Mouse (Mus musculus) retina, embryonic 14.5 days (tissue): ENCODE results near the gene Cstf1.
A peak's percentile ranks its signal among the peaks of the same experiment; 100 is the strongest.

Source experiments
- DNase-seq: peaks from one replicate; pipeline ENCODE4 v3.0.0-alpha.2; 2015; ENCODE audit warnings: low spot score

Cstf1 gene

DNA sequence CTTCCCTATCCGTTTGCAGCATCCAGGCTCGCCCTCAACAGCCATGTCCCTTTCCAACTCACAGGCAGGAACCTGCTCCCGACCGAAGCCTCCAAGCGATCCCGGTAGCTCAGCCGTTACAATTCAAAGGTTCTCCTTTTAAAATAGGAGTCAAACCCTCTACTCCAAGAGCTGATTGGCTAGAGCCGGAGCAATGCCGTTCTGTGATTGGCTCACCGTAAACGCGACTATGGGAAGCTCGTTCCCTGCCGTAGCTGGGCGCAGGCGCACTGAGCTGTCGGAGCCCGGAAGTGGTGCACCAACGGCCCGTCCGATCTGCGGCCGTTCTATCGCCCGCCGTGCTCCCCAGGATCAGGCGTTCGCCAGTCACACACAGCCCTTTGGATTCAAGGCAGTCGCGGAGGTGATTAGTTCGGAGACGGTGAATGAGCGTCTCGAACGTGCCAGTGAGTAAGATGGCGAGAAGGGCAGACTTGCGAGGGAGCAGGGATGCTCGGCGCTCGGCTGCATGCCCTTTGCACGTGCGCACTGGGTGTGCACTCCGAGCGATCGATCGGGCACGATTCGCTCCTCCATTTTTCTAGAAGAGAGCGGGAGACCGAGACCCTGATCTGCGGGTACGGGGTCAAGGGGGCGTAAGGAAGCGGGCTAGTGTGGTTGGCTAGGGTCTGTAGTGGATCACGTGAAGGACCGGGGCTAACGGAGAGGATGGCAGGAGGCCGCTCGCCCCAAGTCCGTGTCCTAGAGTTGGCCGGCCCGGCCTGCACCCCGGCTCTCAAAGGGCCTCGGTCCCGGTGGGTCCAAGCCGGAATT, at the start of gene Cstf1, which contains the start of gene Aurka:
Cstf1 (plus strand) TSS at position 271 of the 813 bp plus-strand sequence.
Aurka (minus strand) TSS at position 125 of the 813 bp plus-strand sequence.
- peak; percentile 97 for DNase-seq

GRCm38 (mm10) chr2:172320878-172321277, 49.6 kb upstream of the Cstf1 start:
- DNase-seq = peak; percentile 76

DNA sequence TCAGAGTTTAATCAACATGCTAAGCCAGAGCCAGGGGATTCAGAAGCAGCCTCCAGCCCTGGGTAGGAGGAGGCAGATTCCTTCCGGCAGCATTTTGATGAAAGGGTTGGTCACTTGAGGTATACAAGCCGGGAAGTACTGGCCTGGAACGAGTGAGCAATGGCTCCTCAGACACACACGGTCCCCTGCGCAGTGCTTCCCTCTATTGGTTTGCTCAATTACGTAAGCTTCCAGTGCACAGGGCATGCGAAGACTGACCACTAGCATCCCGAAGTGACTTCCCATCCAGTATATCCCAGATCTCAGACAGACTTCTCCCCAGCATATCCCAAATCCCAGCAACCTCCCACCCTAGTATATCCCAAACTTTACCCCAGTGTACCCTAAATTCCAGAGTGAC, 42.2 kb upstream of the Cstf1 start:
- DNase-seq = no peak

- DNase-seq = peak; percentile 90
These were observed 41.3 kb upstream of the Cstf1 start for GRCm38 (mm10) chr2:172329179-172329578.

- no peak for DNase-seq
These were observed 32.1 kb upstream of the Cstf1 start for GRCm38 (mm10) chr2:172338206-172338942.

GRCm38 (mm10) chr2:172340936-172341335, 29.5 kb upstream of the Cstf1 start:
- no peak for DNase-seq

- DNase-seq = no peak
These were observed 28.9 kb upstream of the Cstf1 start for GRCm38 (mm10) chr2:172341606-172342005.

DNA sequence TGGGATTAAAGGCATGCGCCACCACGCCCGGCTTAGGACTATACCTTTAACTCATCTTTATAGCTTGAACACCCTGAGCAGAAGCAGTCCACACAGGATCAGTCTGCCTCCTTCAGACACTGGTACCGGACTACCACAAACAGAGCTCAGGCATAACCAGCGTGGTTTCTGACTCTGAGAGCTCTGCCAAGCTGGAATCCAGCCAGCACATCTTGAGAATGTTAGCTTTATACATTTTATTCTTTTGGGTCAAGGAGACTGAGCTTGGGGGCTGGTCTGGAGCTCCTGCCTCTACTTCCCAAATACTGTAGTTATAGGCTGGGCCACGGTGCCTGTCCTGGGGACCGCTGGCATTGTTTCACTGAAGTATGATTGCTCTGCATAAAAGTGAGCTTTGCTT, 26.7 kb upstream of the Cstf1 start:
- no peak for DNase-seq

DNA sequence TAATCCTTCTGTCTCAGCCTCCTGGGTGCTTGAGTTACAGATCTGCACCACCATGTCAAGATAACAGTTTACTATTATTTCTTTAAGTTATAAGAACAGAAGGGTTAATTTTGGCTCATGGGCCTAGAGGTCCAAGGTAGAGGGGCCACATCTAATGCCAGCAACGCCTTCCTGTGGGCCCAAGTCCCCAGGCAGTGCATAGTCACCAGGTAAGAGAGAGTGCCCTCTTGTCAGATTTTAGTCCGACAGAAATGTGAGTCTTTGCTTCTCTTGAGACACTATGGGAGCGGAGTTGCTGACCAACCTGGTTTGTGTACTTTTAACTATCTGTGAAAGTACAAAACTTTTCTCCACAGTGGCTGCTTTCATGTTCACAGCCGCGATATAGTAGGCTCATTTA, 25.8 kb upstream of the Cstf1 start:
- no peak for DNase-seq

DNA sequence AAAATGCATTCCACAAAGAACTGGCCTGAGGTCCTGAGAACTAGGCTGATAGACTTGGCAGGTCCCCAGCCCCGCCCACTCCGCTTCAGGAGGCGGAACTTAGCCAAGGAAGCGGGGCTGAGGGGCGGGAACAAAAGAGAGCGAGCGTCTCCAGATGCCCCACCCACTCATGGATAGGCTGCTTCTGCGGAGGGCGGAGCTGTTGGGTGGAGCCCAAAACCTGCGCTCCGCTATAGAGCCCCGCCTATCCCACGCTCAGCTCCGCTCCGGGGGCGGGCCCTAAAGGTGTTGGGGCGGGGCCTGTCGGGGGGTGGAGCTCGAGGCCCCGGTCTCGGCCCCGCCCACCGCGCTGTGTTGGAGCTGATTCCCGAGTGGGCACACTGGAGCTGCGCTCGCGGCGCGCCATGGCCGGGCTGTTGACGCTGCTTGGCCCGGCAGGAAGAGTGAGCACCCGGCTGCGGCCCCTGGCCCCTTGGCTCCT, 25.2 kb upstream of the Cstf1 start, which contains the start of gene Fam210b:
Fam210b (plus strand) TSS at position 308 of the 481 bp plus-strand sequence.
- DNase-seq = peak; percentile 98

- DNase-seq = no peak
These were observed 24.2 kb upstream of the Cstf1 start for GRCm38 (mm10) chr2:172346034-172346929.

DNA sequence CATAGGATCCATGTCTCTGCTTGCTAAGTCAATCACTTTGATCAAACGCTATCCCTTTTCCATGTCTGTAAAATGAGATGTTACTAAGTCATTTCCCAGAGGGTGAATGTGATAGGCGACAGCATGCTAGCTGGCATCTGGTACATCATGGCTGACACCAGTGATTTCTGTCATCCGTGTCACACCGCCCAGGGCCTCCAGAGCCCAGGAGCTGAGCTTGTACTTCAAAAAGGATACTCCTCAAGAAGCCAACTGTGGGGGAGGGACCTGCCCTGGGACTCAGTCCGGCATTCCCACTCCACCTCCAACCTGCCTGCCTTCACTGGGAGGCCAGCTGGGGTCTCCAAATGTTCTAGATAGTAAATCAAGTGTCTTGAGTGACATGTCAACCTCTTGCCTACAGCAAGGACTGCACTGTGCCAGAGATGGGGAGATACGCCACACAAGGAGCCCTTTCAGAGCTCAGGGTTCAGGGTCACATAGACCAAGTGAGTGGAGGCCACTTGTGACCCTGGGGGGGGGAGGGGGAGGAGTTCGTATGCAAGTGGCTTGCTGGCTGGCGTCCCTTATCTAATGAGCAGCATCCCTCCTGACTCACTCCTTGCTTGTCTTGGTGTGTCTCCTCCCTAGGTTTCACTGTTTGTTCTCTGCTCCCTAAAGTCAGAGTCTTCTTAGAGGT, 23.4 kb upstream of the Cstf1 start:
- DNase-seq = no peak

- DNase-seq = no peak
These were observed 22.1 kb upstream of the Cstf1 start for GRCm38 (mm10) chr2:172348297-172348950.

- DNase-seq = no peak
These were observed 20.7 kb upstream of the Cstf1 start for GRCm38 (mm10) chr2:172349776-172350175.

DNA sequence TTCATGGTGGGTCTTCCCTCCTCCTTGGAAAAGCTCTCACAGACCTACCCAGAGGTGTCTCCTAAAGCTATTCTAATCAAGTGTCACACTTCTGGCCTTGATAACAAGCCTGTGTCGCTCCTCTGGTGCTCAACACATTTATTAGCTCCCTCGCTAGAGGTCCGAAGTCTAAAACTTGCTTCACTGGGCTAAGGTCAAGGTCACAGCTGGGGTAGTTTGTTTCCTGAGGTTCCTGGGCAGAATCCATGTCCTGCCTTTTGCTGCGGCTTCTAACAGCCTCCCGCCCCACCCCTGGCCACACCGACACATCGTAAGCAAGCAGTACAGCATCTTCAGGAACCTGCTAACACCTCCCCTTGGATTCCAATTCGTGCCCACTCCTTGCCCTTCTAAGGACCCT, 19.7 kb upstream of the Cstf1 start:
- no peak for DNase-seq

- DNase-seq = peak; percentile 74
These were observed 17.3 kb upstream of the Cstf1 start for GRCm38 (mm10) chr2:172353218-172353617.

DNA sequence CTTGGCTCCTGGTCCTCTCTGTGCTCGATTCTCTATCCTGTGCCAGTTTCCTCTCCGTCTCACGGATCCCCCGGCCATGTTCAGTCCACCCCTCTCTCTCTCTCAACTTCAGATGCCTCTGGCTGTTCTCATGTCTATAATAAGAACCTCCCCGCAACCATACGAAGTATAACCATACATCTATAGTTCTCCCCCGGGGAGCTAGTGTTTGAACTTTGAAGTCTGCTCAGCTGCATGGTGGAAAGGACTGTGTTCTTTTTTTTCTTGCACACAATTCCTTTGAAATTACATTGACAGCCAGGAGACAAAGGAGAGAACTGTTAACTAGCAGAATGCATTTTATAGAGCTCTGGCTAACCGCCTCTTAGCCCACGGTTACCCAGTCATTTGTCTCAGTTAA, 15.7 kb upstream of the Cstf1 start:
- DNase-seq = no peak

DNA sequence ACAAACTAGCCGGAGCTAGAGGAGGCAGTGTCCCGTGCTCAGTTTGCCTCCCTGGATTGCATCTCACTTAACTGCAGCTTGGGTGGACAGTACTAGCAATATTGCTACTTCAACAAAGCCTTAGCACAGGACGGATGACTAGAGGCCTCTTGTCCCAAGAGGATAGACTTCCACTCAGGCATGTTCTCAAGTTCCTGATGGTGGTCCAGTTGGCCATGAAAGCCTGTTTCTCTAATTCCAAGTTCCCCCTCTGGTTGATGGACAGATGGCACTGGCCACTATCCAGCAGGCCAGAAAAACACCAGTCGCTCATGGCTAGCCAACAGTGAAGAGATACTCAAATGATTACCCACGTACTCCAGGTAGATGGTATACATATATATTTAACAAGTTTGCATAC, 14.6 kb upstream of the Cstf1 start:
- no peak for DNase-seq

GRCm38 (mm10) chr2:172363176-172363575, 7.3 kb upstream of the Cstf1 start:
- no peak for DNase-seq

DNA sequence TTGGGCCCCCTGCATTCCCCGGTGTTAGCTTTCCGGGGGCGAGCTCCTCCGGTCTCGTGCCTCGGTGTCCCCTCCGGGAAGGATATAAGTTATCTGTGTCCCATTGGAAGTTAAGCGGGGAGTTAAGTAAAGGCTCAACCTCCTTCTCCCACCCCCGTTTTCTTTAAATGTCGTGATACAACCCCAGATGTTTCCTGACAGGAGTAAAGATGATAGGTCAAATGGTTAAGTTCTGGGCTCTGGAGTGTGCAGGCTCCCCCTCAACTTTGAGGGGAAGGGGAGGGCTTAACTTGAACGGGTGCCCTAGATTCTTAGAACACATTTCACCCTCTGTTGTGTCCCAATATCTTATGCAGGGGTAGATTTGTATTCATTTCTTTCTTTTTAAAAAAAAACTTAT, 777 bp downstream of the Cstf1 start:
- DNase-seq = no peak

GRCm38 (mm10) chr2:172376551-172376950, 6.1 kb downstream of the Cstf1 start:
- no peak for DNase-seq
